Mouse (Mus musculus): ENCODE measurements around the gene Scimp. TPM values are rescaled to one million over a fixed set of nuclear protein-coding genes. Genes with fewer than 3 reads are reported as not detected.
"Not testable (repeated sequence)": the region's sequence is repeated elsewhere in the genome, so short reads cannot be mapped to it uniquely, and the experiment has no call there.

Scimp gene
- total RNA-seq, 4 experiments from 2014 or later, result 0.25 to 0.97 (median 0.53) TPM

GRCm38 (mm10) chr11:70811471-70812240 is 730 bp downstream of the Scimp start:
- no peak for DNase-seq (ENCODE audit: low spot score)

GRCm38 (mm10) chr11:70811041-70811440 is 1.3 kb downstream of the Scimp start:
- DNase-seq (ENCODE audit: low spot score), result no peak

- no peak for DNase-seq (ENCODE audit: low spot score)
Measured at GRCm38 (mm10) chr11:70809011-70809410, 3.4 kb downstream of the Scimp start.

GRCm38 (mm10) chr11:70808101-70808500 is 4.3 kb downstream of the Scimp start:
- no peak for DNase-seq (ENCODE audit: low spot score)

- DNase-seq (ENCODE audit: low spot score), result no peak
Measured at GRCm38 (mm10) chr11:70807630-70808029, 4.8 kb downstream of the Scimp start.

GRCm38 (mm10) chr11:70806697-70807096 is 5.7 kb downstream of the Scimp start:
- DNase-seq (ENCODE audit: low spot score), result no peak

- no peak for DNase-seq (ENCODE audit: low spot score)
Measured at GRCm38 (mm10) chr11:70805641-70806175, 6.7 kb downstream of the Scimp start.

GRCm38 (mm10) chr11:70804395-70804794 is 8.0 kb downstream of the Scimp start:
- no peak for DNase-seq (ENCODE audit: low spot score)

- no peak for DNase-seq (ENCODE audit: low spot score)
Measured at GRCm38 (mm10) chr11:70803711-70804200, 8.6 kb downstream of the Scimp start.

- no peak for DNase-seq (ENCODE audit: low spot score)
Measured at GRCm38 (mm10) chr11:70802865-70803261, 9.5 kb downstream of the Scimp start.

GRCm38 (mm10) chr11:70802208-70802864 is 10.1 kb downstream of the Scimp start:
- DNase-seq (ENCODE audit: low spot score), result no peak

GRCm38 (mm10) chr11:70792409-70792808 is 20.0 kb downstream of the Scimp start:
- no peak for DNase-seq (ENCODE audit: low spot score)

GRCm38 (mm10) chr11:70791676-70792075 is 20.7 kb downstream of the Scimp start:
- DNase-seq (ENCODE audit: low spot score), result no peak

GRCm38 (mm10) chr11:70790874-70791551 is 21.4 kb downstream of the Scimp start:
- no peak for DNase-seq (ENCODE audit: low spot score)

GRCm38 (mm10) chr11:70790426-70790825 is 22.0 kb downstream of the Scimp start:
- no peak for DNase-seq (ENCODE audit: low spot score)

- DNase-seq (ENCODE audit: low spot score), result no peak
Measured at GRCm38 (mm10) chr11:70788972-70789655, 23.3 kb downstream of the Scimp start.

- no peak for DNase-seq (ENCODE audit: low spot score)
Measured at GRCm38 (mm10) chr11:70787052-70787451, 25.3 kb downstream of the Scimp start.

GRCm38 (mm10) chr11:70785908-70786307 is 26.5 kb downstream of the Scimp start:
- DNase-seq (ENCODE audit: low spot score), result no peak

- not testable (repeated sequence) for DNase-seq (ENCODE audit: low spot score)
Measured at GRCm38 (mm10) chr11:70778058-70778457, 34.3 kb downstream of the Scimp start.

GRCm38 (mm10) chr11:70777634-70778033 is 34.8 kb downstream of the Scimp start:
- no peak for DNase-seq (ENCODE audit: low spot score)

GRCm38 (mm10) chr11:70776830-70777571 is 35.4 kb downstream of the Scimp start:
- peak; percentile 49 for DNase-seq (ENCODE audit: low spot score)

Data from heart, adult 8-10 months (tissue).